In genomic region chr17:87609538-87610200, GRCm38 (mm10) we compare ENCODE assay signal across 8 mouse cellular contexts. TPM values are rescaled to one million over a fixed set of nuclear protein-coding genes. Genes with fewer than 3 reads are reported as not detected.
A peak's percentile ranks its signal among the peaks of the same experiment; 100 is the strongest.
DNase-seq lines count a peak whose midpoint lies in the region; ATAC-seq lines count a peak whose summit lies in the region.

No protein-coding gene starts in this region.

- H3K4me3 ChIP-seq in erythroblast, embryonic 14.5 days (replicated peaks): peak overlapping the region; percentile 20
- peak overlapping the region; percentile 43 for H3K4me3 ChIP-seq in limb, embryonic 10.5 days
- peak overlapping the region; percentile 22 for H3K4me3 ChIP-seq in neural tube, embryonic 11.5 days (ENCODE audit: low read depth, low read length)

- 34% methylated on average over 27 of the region's 27 CpGs for WGBS in limb, embryonic 10.5 days
- 46% methylated on average over 27 of the region's 27 CpGs for WGBS in neural tube, embryonic 11.5 days

- no peaks in the 10 kb centered on the region for H3K36me3 ChIP-seq in erythroblast, embryonic 14.5 days (ENCODE audit: control insufficient read depth)
- no peaks in the 10 kb centered on the region for H3K36me3 ChIP-seq in limb, embryonic 10.5 days
- H3K36me3 ChIP-seq in neural tube, embryonic 11.5 days (ENCODE audit: control insufficient read depth, insufficient read depth, low read length): no peaks in the 10 kb centered on the region

- 0 out of 2 replicates have a peak overlapping the region, but pooled peaks have one; percentile 11 for H3K27ac ChIP-seq in limb, embryonic 10.5 days
- no peak overlapping the region for H3K27ac ChIP-seq in neural tube, embryonic 11.5 days (ENCODE audit: low read depth, low read length)

- peak; percentile 36 for DNase-seq in Muller cell, postnatal 12 days (ENCODE audit: inconsistent ontology term)
- peak; percentile 47 for DNase-seq in gonadal fat pad, adult 2 months (ENCODE audit: low read depth)
- DNase-seq in limb, embryonic 10.5 days (ENCODE audit: low spot score): peak; percentile 48
- DNase-seq in neural tube, embryonic 11.5 days (ENCODE audit: low spot score): no peak
- no peak for DNase-seq in spleen, adult 18-20 months

- H3K4me2 ChIP-seq in neural tube, embryonic 11.5 days (ENCODE audit: low read depth): peak overlapping the region; percentile 38

- H3K9me3 ChIP-seq in erythroblast, embryonic 14.5 days (ENCODE audit: control insufficient read depth, low read length): no peaks in the 10 kb centered on the region
- H3K9me3 ChIP-seq in limb, embryonic 10.5 days (replicated peaks): no peaks in the 10 kb centered on the region
- no peaks in the 10 kb centered on the region for H3K9me3 ChIP-seq in neural tube, embryonic 11.5 days (ENCODE audit: control insufficient read depth, low read length)

- no peak for ATAC-seq in erythroblast, adult 5-6 weeks (replicated peaks; ENCODE audit: low FRiP score, poor library complexity, severe bottlenecking)
- no peak for ATAC-seq in neural tube, embryonic 11.5 days (ENCODE audit: insufficient read depth, low FRiP score, low TSS enrichment)
- ATAC-seq in erythroid progenitor cell, adult 5-6 weeks (replicated peaks; ENCODE audit: low FRiP score, poor library complexity, severe bottlenecking): no peak

- H3K9ac ChIP-seq in neural tube, embryonic 11.5 days (ENCODE audit: low read length): no peak overlapping the region

- H3K4me1 ChIP-seq in erythroblast, embryonic 14.5 days (ENCODE audit: control insufficient read depth): peaks cover 2% of the 10 kb centered on the region; the same call in 1 of the 2 replicates
- H3K4me1 ChIP-seq in limb, embryonic 10.5 days: peaks cover 28% of the 10 kb centered on the region
- peaks cover 3% of the 10 kb centered on the region; the same call in 1 of the 2 replicates for H3K4me1 ChIP-seq in neural tube, embryonic 11.5 days (ENCODE audit: control insufficient read depth, insufficient read depth, low read length)

- peaks cover 7% of the 10 kb centered on the region for H3K27me3 ChIP-seq in erythroblast, embryonic 14.5 days (ENCODE audit: control insufficient read depth)
- H3K27me3 ChIP-seq in limb, embryonic 10.5 days (ENCODE audit: low read depth, poor library complexity, severe bottlenecking): peaks cover 8% of the 10 kb centered on the region; the same call in 1 of the 2 replicates
- no peaks in the 10 kb centered on the region for H3K27me3 ChIP-seq in neural tube, embryonic 11.5 days (ENCODE audit: control insufficient read depth, insufficient read depth, low read length)

RNA-seq across cellular contexts. Expression of gene Epcam, which starts 26.1 kb away (rescaled TPM):
- polyA plus RNA-seq in erythroblast, embryonic 14.5 days (2012): not detected in 2 replicates
- total RNA-seq in erythroblast, adult 5-6 weeks (2015; ENCODE audit: low replicate concordance): 0.84 TPM in 1 of 2 replicates, not detected in the other
- total RNA-seq in erythroblast, adult 5-6 weeks (2017; ENCODE audit: low replicate concordance): not detected in 2 replicates
- 121 and 191 TPM in 2 replicates for polyA plus RNA-seq in gonadal fat pad, adult 2 months (2012; rRNA removed)
- 48.6 and 54.2 TPM in 2 replicates for polyA plus RNA-seq in limb, embryonic 10.5 days (2016; fragmentation: Nextera tagmentation; extraction: Ambion mirVana)
- 13.0 and 13.5 TPM in 2 replicates for polyA plus RNA-seq in neural tube, embryonic 11.5 days (2014; fragmentation: Nextera tagmentation; extraction: Ambion mirVana)
- total RNA-seq in erythroid progenitor cell, adult 5-6 weeks (2015; ENCODE audit: low replicate concordance): 5.9 TPM in 1 of 2 replicates, not detected in the other
- total RNA-seq in erythroid progenitor cell, adult 5-6 weeks (2017; ENCODE audit: low replicate concordance): not detected in 2 replicates

Comparison
In these comparisons a context has a peak if more than half of its experiments do, and no peak if none do; other contexts are left out.
1. DNase-seq: peak in Muller cell, postnatal 12 days (single experiment), gonadal fat pad, adult 2 months (single experiment) and limb, embryonic 10.5 days (single experiment); none in neural tube, embryonic 11.5 days (single experiment) and spleen, adult 18-20 months (0 of 2).
2. RNA of gene Epcam, which starts 26.1 kb away (polyA plus RNA-seq): 121 to 191 TPM in gonadal fat pad, adult 2 months, 48.6 to 54.2 TPM in limb, embryonic 10.5 days and 13.0 to 13.5 TPM in neural tube, embryonic 11.5 days; not detected in erythroblast, embryonic 14.5 days; every median in the first group is over 10 times any median in the second.
3. Peak in every context shown above with its lines, with median percentiles within 50 percentile points of each other: H3K4me3 ChIP-seq.